Mouse (Mus musculus) midbrain, embryonic 11.5 days (tissue): ENCODE measurements around the gene Rrp7a. TPM values are rescaled to one million over a fixed set of nuclear protein-coding genes. Genes with fewer than 3 reads are reported as not detected.
A peak's percentile ranks its signal among the peaks of the same experiment; 100 is the strongest.

Source experiments
- ATAC-seq: fragments of 200-750 bp; cut with Nextera tagmentation; 2 replicates; pipeline ENCODE4 v1.8.0; 2017; ENCODE audit warnings: moderate TSS enrichment, moderate library complexity; ENCODE audit not compliant: low FRiP score
- DNase-seq: peaks from one replicate; pipeline ENCODE4 v3.0.0; 2015; ENCODE audit warnings: low spot score; ENCODE audit errors: missing footprints
- H3K27ac ChIP-seq: fragments of 300-500 bp; sonication (generic); 2 replicates; pipeline ENCODE4 v1.5.1; 2014; ENCODE audit warnings: low read depth, low read length
- H3K27me3 ChIP-seq: fragments of 300-500 bp; sonication (generic); 2 replicates; pipeline ENCODE4 v1.6.1; 2014; ENCODE audit warnings: mild to moderate bottlenecking, low read length, moderate library complexity, mixed read lengths; ENCODE audit not compliant: control insufficient read depth, insufficient read depth
- H3K36me3 ChIP-seq: fragments of 300-500 bp; sonication (generic); 2 replicates; pipeline ENCODE4 v1.6.1; 2014; ENCODE audit warnings: mild to moderate bottlenecking, low read length, moderate library complexity, mixed read lengths; ENCODE audit not compliant: control insufficient read depth, insufficient read depth
- H3K4me1 ChIP-seq: fragments of 300-500 bp; sonication (generic); 2 replicates; pipeline ENCODE4 v1.6.1; 2014; ENCODE audit warnings: low read length; ENCODE audit not compliant: control insufficient read depth, insufficient read depth
- H3K4me2 ChIP-seq: fragments of 300-500 bp; sonication (generic); 2 replicates; pipeline ENCODE4 v1.6.1; 2014; ENCODE audit warnings: mild to moderate bottlenecking, moderate library complexity
- H3K4me3 ChIP-seq: fragments of 300-500 bp; sonication (generic); 2 replicates; pipeline ENCODE4 v1.5.1; 2014; ENCODE audit warnings: low read depth, low read length
- H3K9ac ChIP-seq: fragments of 300-500 bp; sonication (generic); 2 replicates; pipeline ENCODE4 v1.6.1; 2014; ENCODE audit warnings: low read length
- H3K9me3 ChIP-seq: fragments of 300-500 bp; sonication (generic); 2 replicates; pipeline ENCODE4 v1.6.1; 2016; ENCODE audit warnings: low read length; ENCODE audit not compliant: control insufficient read depth
- WGBS: fragments of 180-500 bp; shearing (Covaris S2); extraction: QIAGEN DNeasy Blood & Tissue Kit; methylation state at CpG from one replicate; pipeline ENCODE4 v1.1.7; 2014; 5-methylcytosine and 5-hydroxymethylcytosine counted together
- polyA plus RNA-seq: library from polyadenylated mRNA; unstranded; fragments of >200 nt; fragmentation: Nextera tagmentation; extraction: Ambion mirVana; gene quantifications from 2 replicates; pipeline ENCODE4 v1.2.1, GENCODE M21; 2014

The Rrp7a gene
- polyA plus RNA-seq, 1 experiment from 2014 or later: 79.6 TPM

GRCm38 (mm10) chr15:83106426-83106825 lies 16.2 kb downstream of the Rrp7a start:
- DNase-seq (no peak), ATAC-seq (no peak)
- peaks cover 5% of the 10 kb centered on the region for H3K4me1 ChIP-seq
- no peaks in the 10 kb centered on the region for H3K27me3 ChIP-seq
- 88% methylated on average over 6 of the region's 6 CpGs for WGBS
- no peaks in the 10 kb centered on the region for H3K36me3 ChIP-seq
- no peak overlapping the region for H3K27ac ChIP-seq
- no peak overlapping the region for H3K4me3 ChIP-seq
- H3K4me2 ChIP-seq: no peak overlapping the region
- no peak overlapping the region for H3K9ac ChIP-seq
- H3K9me3 ChIP-seq: no peaks in the 10 kb centered on the region

GRCm38 (mm10) chr15:83103111-83103510 lies 19.5 kb downstream of the Rrp7a start:
- Histone ChIP-seq H3K4me1 (peaks cover 15% of the 10 kb centered on the region), H3K27me3 (peaks cover 11% of the 10 kb centered on the region), H3K4me2 (no peak overlapping the region), H3K27ac (no peak overlapping the region), H3K36me3 (no peaks in the 10 kb centered on the region), H3K4me3 (no peak overlapping the region), H3K9ac (no peak overlapping the region), H3K9me3 (no peaks in the 10 kb centered on the region)
- DNase-seq (no peak), ATAC-seq (no peak)
- WGBS: 72% methylated on average over 1 of the region's 1 CpGs

DNA sequence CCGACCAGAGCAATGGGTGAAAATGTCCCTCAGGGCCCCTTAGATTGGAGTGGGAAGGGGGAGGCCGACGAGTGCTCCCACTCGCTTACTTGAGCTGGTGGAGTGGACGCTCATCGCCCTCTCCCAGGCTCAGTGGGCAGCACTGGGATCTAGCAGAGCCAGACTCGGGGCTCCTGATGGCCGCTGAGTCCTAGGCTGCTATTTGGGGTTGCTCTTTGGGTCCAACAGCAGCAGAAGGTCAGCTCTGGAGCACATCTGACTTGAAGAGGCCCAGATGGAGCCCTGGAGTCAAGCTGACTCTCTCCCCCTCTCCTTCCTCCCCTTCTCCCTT lies 22.3 kb downstream of the Rrp7a start:
- DNase-seq (no peak), ATAC-seq (peak; percentile 70)
- Histone ChIP-seq H3K4me1 (peaks cover 10% of the 10 kb centered on the region), H3K9ac (peak overlapping the region; percentile 73), H3K27ac (no peak overlapping the region), H3K4me2 (peak overlapping the region; percentile 83), H3K4me3 (peak overlapping the region; percentile 46), H3K36me3 (no peaks in the 10 kb centered on the region), H3K27me3 (peaks cover 12% of the 10 kb centered on the region), H3K9me3 (no peaks in the 10 kb centered on the region)
- WGBS: 3% methylated on average over 8 of the region's 8 CpGs

- peak; percentile 98 for DNase-seq
- H3K36me3 ChIP-seq: no peaks in the 10 kb centered on the region
- ATAC-seq: peak; percentile 92
- H3K27ac ChIP-seq: no peak overlapping the region
- no peaks in the 10 kb centered on the region for H3K9me3 ChIP-seq
- peak overlapping the region; percentile 46 for H3K4me3 ChIP-seq
- WGBS: 3% methylated on average over 30 of the region's 31 CpGs
- peaks cover 10% of the 10 kb centered on the region for H3K4me1 ChIP-seq
- H3K27me3 ChIP-seq: peaks cover 12% of the 10 kb centered on the region
- peak overlapping the region; percentile 73 for H3K9ac ChIP-seq
- H3K4me2 ChIP-seq: peak overlapping the region; percentile 83
Observed at GRCm38 (mm10) chr15:83099533-83100331, 22.9 kb downstream of the Rrp7a start.

GRCm38 (mm10) chr15:83095950-83096349 lies 26.7 kb downstream of the Rrp7a start:
- DNase-seq: no peak
- Histone ChIP-seq H3K4me2 (no peak overlapping the region), H3K4me1 (peaks cover 10% of the 10 kb centered on the region), H3K9ac (no peak overlapping the region), H3K27ac (no peak overlapping the region), H3K36me3 (no peaks in the 10 kb centered on the region), H3K9me3 (no peaks in the 10 kb centered on the region), H3K27me3 (peaks cover 12% of the 10 kb centered on the region), H3K4me3 (no peak overlapping the region)
- ATAC-seq: no peak
- 38% methylated on average over 2 of the region's 2 CpGs for WGBS

DNA sequence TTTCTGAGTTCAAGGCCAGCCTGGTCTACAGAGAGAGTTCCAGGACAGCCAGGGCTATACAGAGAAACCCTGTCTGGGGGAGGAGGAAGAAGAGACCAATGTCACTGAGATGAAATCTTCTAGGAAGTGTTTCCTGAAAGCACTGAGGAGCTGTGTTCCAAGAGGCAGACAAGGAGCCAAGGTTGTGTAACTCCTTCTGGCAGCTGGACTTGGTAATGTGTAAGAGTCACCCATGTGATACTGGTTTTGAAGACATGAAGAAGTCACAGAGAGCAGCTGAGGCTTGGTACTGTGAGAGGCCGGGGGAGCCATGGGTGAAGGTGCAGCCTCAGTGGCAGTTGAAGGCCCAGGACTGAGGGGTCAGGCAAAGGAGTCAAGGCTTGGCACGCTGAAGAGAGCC lies 28.9 kb downstream of the Rrp7a start:
- no peak overlapping the region for H3K9ac ChIP-seq
- H3K4me3 ChIP-seq: no peak overlapping the region
- H3K4me2 ChIP-seq: no peak overlapping the region
- 79% methylated on average over 2 of the region's 2 CpGs for WGBS
- ATAC-seq (no peak), DNase-seq (no peak)
- no peak overlapping the region for H3K27ac ChIP-seq
- peaks cover 14% of the 10 kb centered on the region for H3K27me3 ChIP-seq
- peaks cover 7% of the 10 kb centered on the region for H3K4me1 ChIP-seq
- H3K36me3 ChIP-seq: no peaks in the 10 kb centered on the region
- H3K9me3 ChIP-seq: no peaks in the 10 kb centered on the region

DNA sequence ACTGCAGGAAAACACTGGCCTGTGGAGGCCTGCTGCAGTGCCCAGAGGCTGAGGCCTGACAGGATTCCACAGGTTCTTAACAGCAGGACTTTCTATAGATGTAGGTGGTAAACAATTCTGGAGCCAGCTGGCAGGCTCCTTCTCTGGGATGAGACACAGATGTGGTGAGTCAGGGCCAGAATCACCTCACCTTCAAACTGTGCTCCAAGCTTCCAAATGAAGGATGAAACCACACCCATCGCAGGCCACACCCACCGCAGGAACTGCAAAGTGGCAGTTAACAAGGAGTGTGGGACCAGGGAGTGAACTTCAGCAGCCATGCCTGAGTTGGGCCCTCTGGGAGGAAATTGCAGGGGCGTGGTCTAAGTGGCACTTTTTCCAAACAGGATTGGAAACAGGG lies 31.7 kb downstream of the Rrp7a start:
- ATAC-seq (no peak), DNase-seq (no peak)
- H3K4me2 ChIP-seq: no peak overlapping the region
- H3K9ac ChIP-seq: no peak overlapping the region
- WGBS: 48% methylated on average over 3 of the region's 3 CpGs
- H3K9me3 ChIP-seq: no peaks in the 10 kb centered on the region
- no peaks in the 10 kb centered on the region for H3K36me3 ChIP-seq
- peaks cover 7% of the 10 kb centered on the region; the same call in 1 of the 2 replicates for H3K27me3 ChIP-seq
- no peak overlapping the region for H3K4me3 ChIP-seq
- H3K4me1 ChIP-seq: peaks cover 9% of the 10 kb centered on the region
- no peak overlapping the region for H3K27ac ChIP-seq

DNA sequence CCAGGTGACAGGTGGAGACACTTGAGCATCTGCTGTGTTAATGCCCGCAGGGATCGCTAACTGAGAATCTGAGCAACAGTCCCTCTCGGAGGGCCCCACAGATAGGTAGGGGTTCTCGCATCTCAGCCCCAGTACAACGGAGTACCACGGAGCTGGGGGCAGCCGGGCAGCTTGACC lies 33.3 kb downstream of the Rrp7a start, which contains the start of gene Serhl:
Gene Serhl (plus strand): TSS at position 78 of the 177 bp plus-strand sequence.
- H3K4me1 ChIP-seq: peaks cover 9% of the 10 kb centered on the region
- no peak within 1 kb of the TSS for H3K4me3 ChIP-seq
- H3K27me3 ChIP-seq: peaks cover 9% of the 10 kb centered on the region
- DNase-seq (no peak), ATAC-seq (no peak)
- peak within 1 kb of the TSS; percentile 29 for H3K4me2 ChIP-seq
- H3K9me3 ChIP-seq: no peaks in the 10 kb centered on the region
- no peaks in the 10 kb centered on the region for H3K36me3 ChIP-seq
- peak within 1 kb of the TSS; percentile 38 for H3K9ac ChIP-seq
- WGBS: 18% methylated on average over 7 of the region's 7 CpGs
- H3K27ac ChIP-seq: no peak within 1 kb of the TSS

GRCm38 (mm10) chr15:83088495-83089428 lies 33.8 kb downstream of the Rrp7a start:
- no peak overlapping the region for H3K27ac ChIP-seq
- peak overlapping the region; percentile 38 for H3K9ac ChIP-seq
- H3K36me3 ChIP-seq: no peaks in the 10 kb centered on the region
- DNase-seq: peak; percentile 87
- H3K4me1 ChIP-seq: peaks cover 12% of the 10 kb centered on the region
- peaks cover 9% of the 10 kb centered on the region for H3K27me3 ChIP-seq
- ATAC-seq: no peak
- no peaks in the 10 kb centered on the region for H3K9me3 ChIP-seq
- no peak overlapping the region for H3K4me3 ChIP-seq
- peak overlapping the region; percentile 29 for H3K4me2 ChIP-seq
- WGBS: 6% methylated on average over 27 of the region's 27 CpGs
